ENCODE assay signal across 16 mouse cellular contexts in the genomic region with DNA sequence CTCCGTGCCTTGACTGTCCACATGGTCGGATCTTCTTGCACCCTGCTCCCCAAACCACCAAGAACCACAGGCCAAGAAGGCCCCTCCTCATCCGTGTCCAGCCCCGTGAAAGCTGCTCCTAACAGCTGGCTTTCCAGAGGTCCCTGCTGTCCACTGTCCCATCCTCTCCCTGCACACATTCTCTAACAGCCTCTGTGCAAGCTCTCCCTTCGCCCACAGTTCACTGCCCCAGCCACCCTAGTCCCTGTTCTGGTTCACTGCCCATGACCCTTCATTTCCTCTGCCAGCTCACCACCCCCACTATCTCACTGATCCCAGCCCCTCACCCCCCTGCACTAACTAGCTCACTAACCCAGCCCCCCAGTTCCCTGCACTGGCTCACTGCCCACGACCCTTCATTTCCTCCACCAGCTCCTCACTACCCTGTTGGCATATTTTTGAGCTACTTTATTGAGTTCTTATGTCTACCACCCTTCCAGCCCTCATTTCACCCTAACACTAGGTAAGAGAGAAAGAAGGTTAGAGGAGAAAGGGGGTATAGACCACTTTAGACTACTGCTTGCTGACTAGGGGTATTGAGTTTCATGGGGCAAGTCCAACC. TPM values are rescaled to one million over a fixed set of nuclear protein-coding genes. Genes with fewer than 3 reads are reported as not detected.
DNase-seq lines count a peak whose midpoint lies in the region; ATAC-seq and TF ChIP-seq lines count a peak whose summit lies in the region.
"Had no signal": no experiment of that assay in that cellular context is flagged by ENCODE, and none has a peak within 500 bp of the region (broad histone marks: within the 10 kb centered on the region; RNA-seq: fewer than 3 reads in every experiment).

No protein-coding gene starts in this region.

- no peak for TF ChIP-seq EP300 in stomach, postnatal 0 days (optimal IDR thresholded peaks at IDR 0.05)

- H3K9me3 ChIP-seq in G1E (replicated peaks) = peaks cover 6% of the 10 kb centered on the region
- H3K9me3 ChIP-seq in liver, embryonic 12.5 days (replicated peaks) = no peaks in the 10 kb centered on the region
- no peaks in the 10 kb centered on the region for H3K9me3 ChIP-seq in hindbrain, embryonic 14.5 days (ENCODE audit: control insufficient read depth, low read length)
- H3K9me3 ChIP-seq in stomach, postnatal 0 days (ENCODE audit: control insufficient read depth, low read length) = no peaks in the 10 kb centered on the region
- H3K9me3 ChIP-seq: forebrain, embryonic 13.5 days; heart, embryonic 10.5 days; limb, embryonic 12.5 days; midbrain, embryonic 15.5 days had no signal

- H3K4me1 ChIP-seq in kidney, adult 2 months (ENCODE audit: control insufficient read depth, insufficient read depth, low read length) = no peaks in the 10 kb centered on the region
- H3K4me1 ChIP-seq in G1E (ENCODE audit: insufficient read depth, low read depth, low read length) = peaks cover 75% of the 10 kb centered on the region
- peaks cover 68% of the 10 kb centered on the region for H3K4me1 ChIP-seq in liver, embryonic 12.5 days
- H3K4me1 ChIP-seq in hindbrain, embryonic 14.5 days (replicated peaks; ENCODE audit: control insufficient read depth, insufficient read depth, low read length) = no peaks in the 10 kb centered on the region
- no peaks in the 10 kb centered on the region for H3K4me1 ChIP-seq in stomach, postnatal 0 days (replicated peaks; ENCODE audit: control insufficient read depth, insufficient read depth)

- no peaks in the 10 kb centered on the region for H3K36me3 ChIP-seq in kidney, adult 2 months (ENCODE audit: control insufficient read depth, insufficient read depth, low read length)
- H3K36me3 ChIP-seq in G1E (replicated peaks) = no peaks in the 10 kb centered on the region
- H3K36me3 ChIP-seq in liver, embryonic 12.5 days = no peaks in the 10 kb centered on the region
- no peaks in the 10 kb centered on the region for H3K36me3 ChIP-seq in hindbrain, embryonic 14.5 days (replicated peaks; ENCODE audit: control insufficient read depth, insufficient read depth)
- H3K36me3 ChIP-seq in stomach, postnatal 0 days (ENCODE audit: control insufficient read depth, insufficient read depth, low read length) = no peaks in the 10 kb centered on the region; the same call in 1 of the 2 replicates
- H3K36me3 ChIP-seq: heart, embryonic 10.5 days; limb, embryonic 12.5 days; midbrain, embryonic 15.5 days had no signal

- 0 out of 2 replicates have a peak, but pooled peaks have one; percentile 6 for ATAC-seq in G1E (ENCODE audit: extremely low read depth, insufficient number of reproducible peaks, low FRiP score, poor library complexity, severe bottlenecking)
- no peak for ATAC-seq in liver, embryonic 12.5 days
- no peak for ATAC-seq in hindbrain, embryonic 14.5 days (ENCODE audit: low FRiP score)
- ATAC-seq in stomach, postnatal 0 days (ENCODE audit: low FRiP score, low TSS enrichment) = no peak
- ATAC-seq: forebrain, embryonic 13.5 days; intestine, postnatal 0 days; midbrain, embryonic 15.5 days had no signal

- no peaks in the 10 kb centered on the region for H3K27me3 ChIP-seq in kidney, adult 2 months (replicated peaks; ENCODE audit: control insufficient read depth, insufficient read depth, low read length)
- H3K27me3 ChIP-seq in G1E (ENCODE audit: insufficient read depth, low read length) = no peaks in the 10 kb centered on the region
- H3K27me3 ChIP-seq in liver, embryonic 12.5 days (replicated peaks) = 0 out of 2 replicates have a peak, but pooled peaks cover 4% of the 10 kb centered on the region
- H3K27me3 ChIP-seq in hindbrain, embryonic 14.5 days (ENCODE audit: control insufficient read depth, insufficient read depth, low read length) = no peaks in the 10 kb centered on the region
- no peaks in the 10 kb centered on the region for H3K27me3 ChIP-seq in stomach, postnatal 0 days (ENCODE audit: control insufficient read depth, insufficient read depth, low read length)
- H3K27me3 ChIP-seq: forebrain, embryonic 13.5 days; midbrain, embryonic 15.5 days had no signal

- TF ChIP-seq POLR2A in kidney, adult 2 months (IDR thresholded peaks at IDR 0.05; ENCODE audit: low read depth, low read length) = no peak

- DNase-seq in kidney, adult 2 months = peak; percentile 51
- DNase-seq in kidney, adult 8-10 months = no peak
- DNase-seq in A20 (ENCODE audit: low read depth, low spot score) (peak; percentile 71), G1E (ENCODE audit: low spot score) (no peak)
- DNase-seq in hindbrain, embryonic 14.5 days (ENCODE audit: low spot score) = no peak
- no peak for DNase-seq in stomach, postnatal 0 days (ENCODE audit: low spot score)
- DNase-seq: adrenal gland, adult 2 months; cerebellum, adult 11-12 months; gastrocnemius, postnatal 14 days had no signal

- WGBS in kidney, adult 2 months = 37% methylated on average over 6 of the region's 6 CpGs
- 45% methylated on average over 6 of the region's 6 CpGs for WGBS in liver, embryonic 12.5 days (ENCODE audit: insufficient replicate concordance)
- 61% methylated on average over 6 of the region's 6 CpGs for WGBS in hindbrain, embryonic 14.5 days
- WGBS in stomach, postnatal 0 days = 73% methylated on average over 6 of the region's 6 CpGs

- peak overlapping the region; percentile 66 for H3K4me2 ChIP-seq in liver, embryonic 12.5 days
- no peak overlapping the region for H3K4me2 ChIP-seq in hindbrain, embryonic 14.5 days (replicated peaks)
- H3K4me2 ChIP-seq in stomach, postnatal 0 days (replicated peaks; ENCODE audit: low read depth) = no peak overlapping the region
- H3K4me2 ChIP-seq: forebrain, embryonic 13.5 days; limb, embryonic 12.5 days; midbrain, embryonic 15.5 days had no signal

- no peak overlapping the region for H3K4me3 ChIP-seq in kidney, adult 2 months (ENCODE audit: insufficient read depth, low read depth, low read length)
- H3K4me3 ChIP-seq in G1E (ENCODE audit: low read depth, low read length) = peak overlapping the region; percentile 64; the same call in 1 of the 2 replicates
- no peak overlapping the region for H3K4me3 ChIP-seq in liver, embryonic 12.5 days
- no peak overlapping the region for H3K4me3 ChIP-seq in hindbrain, embryonic 14.5 days (replicated peaks; ENCODE audit: low read length)
- no peak overlapping the region for H3K4me3 ChIP-seq in stomach, postnatal 0 days (ENCODE audit: low read depth, low read length)
- H3K4me3 ChIP-seq: forebrain, embryonic 13.5 days; heart, embryonic 10.5 days; layer of hippocampus, adult 2 months; limb, embryonic 12.5 days; midbrain, embryonic 15.5 days had no signal

- H3K9ac ChIP-seq in liver, embryonic 12.5 days = peak overlapping the region; percentile 61
- no peak overlapping the region for H3K9ac ChIP-seq in hindbrain, embryonic 14.5 days
- H3K9ac ChIP-seq in stomach, postnatal 0 days (ENCODE audit: low read length) = no peak overlapping the region
- H3K9ac ChIP-seq: forebrain, embryonic 13.5 days; limb, embryonic 12.5 days; midbrain, embryonic 15.5 days had no signal

- TF ChIP-seq CTCF in kidney, adult 2 months (conservative IDR thresholded peaks at IDR 0.05; ENCODE audit: insufficient read depth, insufficient read length, low read depth, low read length) = no peak
- no peak for TF ChIP-seq CTCF in G1E (IDR thresholded peaks at IDR 0.05; ENCODE audit: low read depth, low read length)
- TF ChIP-seq CTCF in stomach, postnatal 0 days (IDR thresholded peaks at IDR 0.05; ENCODE audit: low read depth) = no peak

- no peak overlapping the region for H3K27ac ChIP-seq in kidney, adult 2 months (ENCODE audit: insufficient read depth, low read depth, low read length)
- H3K27ac ChIP-seq in liver, embryonic 12.5 days = peak overlapping the region; percentile 87
- H3K27ac ChIP-seq in hindbrain, embryonic 14.5 days = no peak overlapping the region
- H3K27ac ChIP-seq in stomach, postnatal 0 days (replicated peaks) = no peak overlapping the region
- H3K27ac ChIP-seq: forebrain, embryonic 13.5 days; heart, embryonic 10.5 days; layer of hippocampus, adult 2 months; limb, embryonic 12.5 days; midbrain, embryonic 15.5 days had no signal

RNA-seq across cellular contexts. Expression of a gene that starts 5.5 kb away (rescaled TPM):
- 18.9 and 20.6 TPM in 2 replicates for polyA plus RNA-seq in kidney, adult 2 months (2012; rRNA removed)
- total RNA-seq in G1E (2014; fragmentation: Nextera tagmentation) (23.2 and 23.6 TPM in 2 replicates), G1E (2017) (55.4 and 56.8 TPM in 2 replicates)
- 33.4 and 35.2 TPM in 2 replicates for polyA plus RNA-seq in G1E (2012)
- polyA plus RNA-seq in liver, embryonic 12.5 days (2016; fragmentation: Nextera tagmentation; extraction: Ambion mirVana) = 14.4 and 15.1 TPM in 2 replicates
- 22.2 and 24.9 TPM in 2 replicates for polyA plus RNA-seq in hindbrain, embryonic 14.5 days (2014; fragmentation: Nextera tagmentation; extraction: Ambion mirVana)
- polyA plus RNA-seq in stomach, postnatal 0 days (2015; fragmentation: Nextera tagmentation; extraction: Ambion mirVana) = 11.1 and 11.4 TPM in 2 replicates

RNA-seq across cellular contexts. Expression of a gene that starts 18.4 kb away (rescaled TPM):
- 12.4 and 16.8 TPM in 2 replicates for polyA plus RNA-seq in kidney, adult 2 months (2012; rRNA removed)
- total RNA-seq in G1E (2014; fragmentation: Nextera tagmentation) (4.6 and 4.7 TPM in 2 replicates), G1E (2017) (1.3 TPM in 2 replicates)
- polyA plus RNA-seq in G1E (2012) = 21.7 and 27.6 TPM in 2 replicates
- 0.11 and 0.25 TPM in 2 replicates for polyA plus RNA-seq in liver, embryonic 12.5 days (2016; fragmentation: Nextera tagmentation; extraction: Ambion mirVana)
- polyA plus RNA-seq in hindbrain, embryonic 14.5 days (2014; fragmentation: Nextera tagmentation; extraction: Ambion mirVana) = 2.4 and 2.7 TPM in 2 replicates
- 2.0 and 2.2 TPM in 2 replicates for polyA plus RNA-seq in stomach, postnatal 0 days (2015; fragmentation: Nextera tagmentation; extraction: Ambion mirVana)

Comparison
In these comparisons a context has a peak if more than half of its experiments do, and no peak if none do; other contexts are left out.
1. DNase-seq: peak in kidney, adult 2 months (single experiment) and A20 (single experiment); none in kidney, adult 8-10 months (0 of 2), G1E (single experiment), hindbrain, embryonic 14.5 days (single experiment) and stomach, postnatal 0 days (single experiment).